Comparison of ENCODE assay signal across 8 mouse cellular contexts in the genomic region with DNA sequence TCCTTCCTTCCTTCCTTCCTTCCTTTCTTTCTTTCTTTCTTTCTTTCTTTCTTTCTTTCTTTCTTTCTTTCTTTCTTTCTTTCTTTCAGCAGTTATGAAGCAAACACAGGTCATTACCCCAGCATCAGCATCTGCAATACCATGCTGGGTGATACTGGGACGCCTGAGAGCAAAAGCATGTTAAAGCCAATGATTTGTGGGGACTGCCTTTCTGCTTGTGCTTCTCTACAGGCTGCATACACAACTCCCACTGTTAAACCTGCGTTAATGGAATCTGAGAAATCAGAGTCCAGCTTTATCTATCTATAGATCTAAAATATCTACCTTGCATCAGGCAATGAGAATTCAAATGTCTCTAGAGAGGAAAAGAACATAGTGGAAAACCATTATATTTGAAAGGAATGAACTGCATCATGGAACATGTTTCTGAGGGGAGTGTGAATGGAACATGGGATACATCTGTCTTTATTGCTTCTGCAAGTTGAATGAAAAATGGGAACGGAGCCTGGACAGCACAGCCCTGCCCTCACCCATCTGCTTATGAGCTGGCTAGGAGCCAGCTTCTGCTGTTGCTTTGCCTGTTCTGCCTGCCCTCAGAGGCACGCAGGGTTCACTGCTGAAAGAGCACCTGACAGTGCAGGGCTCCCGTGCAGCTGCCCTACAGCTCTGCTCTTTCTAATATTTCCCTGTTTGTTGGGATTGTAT.
A peak's percentile ranks its signal among the peaks of the same experiment; 100 is the strongest.
DNase-seq lines count a peak whose midpoint lies in the region; ATAC-seq and TF ChIP-seq lines count a peak whose summit lies in the region.

No protein-coding gene starts in this region.

- TF ChIP-seq CTCF in lung, embryonic 14.5 days (IDR thresholded peaks at IDR 0.05; ENCODE audit: low read depth), result no peak
- TF ChIP-seq CTCF in midbrain, postnatal 0 days (IDR thresholded peaks at IDR 0.05), result no peak
- no peak for TF ChIP-seq CTCF in lung, adult 2 months (IDR thresholded peaks at IDR 0.05; ENCODE audit: insufficient read depth, low read length)

- H3K27me3 ChIP-seq in lung, embryonic 14.5 days (ENCODE audit: insufficient read depth, low read length), result no peaks in the 10 kb centered on the region
- H3K27me3 ChIP-seq in intestine, embryonic 16.5 days (replicated peaks; ENCODE audit: control insufficient read depth, insufficient read depth, low read length), result no peaks in the 10 kb centered on the region
- no peaks in the 10 kb centered on the region for H3K27me3 ChIP-seq in midbrain, postnatal 0 days (ENCODE audit: insufficient read depth, low read length)

- TF ChIP-seq POLR2A in lung, adult 2 months (IDR thresholded peaks at IDR 0.05; ENCODE audit: borderline replicate concordance, extremely low read depth, low read depth, low read length), result no peak

- 40% methylated on average over 5 of the region's 5 CpGs for WGBS in lung, embryonic 14.5 days
- WGBS in intestine, embryonic 16.5 days, result 49% methylated on average over 5 of the region's 5 CpGs
- WGBS in midbrain, postnatal 0 days, result 43% methylated on average over 5 of the region's 5 CpGs
- WGBS in lung, adult 2 months, result 46% methylated on average over 5 of the region's 5 CpGs

- no peak overlapping the region for H3K4me3 ChIP-seq in lung, embryonic 14.5 days (ENCODE audit: low read depth, low read length)
- no peak overlapping the region for H3K4me3 ChIP-seq in intestine, embryonic 16.5 days (ENCODE audit: low read length)
- H3K4me3 ChIP-seq in midbrain, postnatal 0 days (ENCODE audit: low read depth, low read length), result no peak overlapping the region
- H3K4me3 ChIP-seq in lung, adult 2 months (replicated peaks; ENCODE audit: extremely low read depth, low read depth, low read length), result no peak overlapping the region

- H3K9me3 ChIP-seq in lung, embryonic 14.5 days (ENCODE audit: low read depth, low read length), result no peaks in the 10 kb centered on the region
- no peaks in the 10 kb centered on the region for H3K9me3 ChIP-seq in intestine, embryonic 16.5 days (ENCODE audit: control insufficient read depth, low read length)
- H3K9me3 ChIP-seq in midbrain, postnatal 0 days (ENCODE audit: low read length), result no peaks in the 10 kb centered on the region

- H3K9ac ChIP-seq in lung, embryonic 14.5 days, result no peak overlapping the region
- no peak overlapping the region for H3K9ac ChIP-seq in intestine, embryonic 16.5 days (ENCODE audit: low read depth, low read length)
- no peak overlapping the region for H3K9ac ChIP-seq in midbrain, postnatal 0 days (replicated peaks; ENCODE audit: low read length, poor library complexity, severe bottlenecking)

- H3K4me1 ChIP-seq in lung, embryonic 14.5 days (ENCODE audit: insufficient read depth), result no peaks in the 10 kb centered on the region
- no peaks in the 10 kb centered on the region for H3K4me1 ChIP-seq in intestine, embryonic 16.5 days (ENCODE audit: control insufficient read depth, insufficient read depth, low read length)
- no peaks in the 10 kb centered on the region for H3K4me1 ChIP-seq in midbrain, postnatal 0 days (ENCODE audit: insufficient read depth, low read length)
- no peaks in the 10 kb centered on the region for H3K4me1 ChIP-seq in lung, adult 2 months (ENCODE audit: control insufficient read depth, insufficient read depth, low read length)

- no peaks in the 10 kb centered on the region for H3K36me3 ChIP-seq in lung, embryonic 14.5 days (ENCODE audit: insufficient read depth)
- H3K36me3 ChIP-seq in intestine, embryonic 16.5 days (ENCODE audit: control insufficient read depth, insufficient read depth, low read length), result no peaks in the 10 kb centered on the region
- H3K36me3 ChIP-seq in midbrain, postnatal 0 days (ENCODE audit: insufficient read depth, low read length), result no peaks in the 10 kb centered on the region

- no peak overlapping the region for H3K4me2 ChIP-seq in lung, embryonic 14.5 days
- no peak overlapping the region for H3K4me2 ChIP-seq in intestine, embryonic 16.5 days (ENCODE audit: low read depth, low read length)
- no peak overlapping the region for H3K4me2 ChIP-seq in midbrain, postnatal 0 days (ENCODE audit: low read depth, low read length, poor library complexity, severe bottlenecking)

- peak; percentile 31; the same call in 1 of the 2 replicates for ATAC-seq in lung, embryonic 14.5 days (ENCODE audit: insufficient read depth)
- ATAC-seq in intestine, embryonic 16.5 days, result peak; percentile 74
- peak; percentile 78 for ATAC-seq in midbrain, postnatal 0 days (ENCODE audit: low FRiP score)

- H3K27ac ChIP-seq in lung, embryonic 14.5 days (ENCODE audit: low read depth), result no peak overlapping the region
- H3K27ac ChIP-seq in intestine, embryonic 16.5 days (ENCODE audit: low read length), result no peak overlapping the region
- no peak overlapping the region for H3K27ac ChIP-seq in midbrain, postnatal 0 days (ENCODE audit: low read depth, low read length)

- DNase-seq in adrenal gland, postnatal 10 days, result peak; percentile 34
- no peak for DNase-seq in adrenal gland, adult 2 months
- peak; percentile 26 for DNase-seq in lung, embryonic 14.5 days
- DNase-seq in lung, postnatal 25 days (ENCODE audit: low spot score), result no peak
- DNase-seq in midbrain, postnatal 0 days (ENCODE audit: low spot score), result peak; percentile 83
- DNase-seq in lung, adult 2 months, result no peak
- no peak for DNase-seq in thymus, postnatal 4 days

Comparison
In these comparisons a context has a peak if more than half of its experiments do, and no peak if none do; other contexts are left out.
1. DNase-seq: peak in adrenal gland, postnatal 10 days (single experiment), lung, embryonic 14.5 days (single experiment) and midbrain, postnatal 0 days (single experiment); none in adrenal gland, adult 2 months (single experiment), lung, postnatal 25 days (single experiment), lung, adult 2 months (single experiment) and thymus, postnatal 4 days (single experiment).
2. Peak in every context shown above with its lines, with median percentiles within 50 percentile points of each other: ATAC-seq.